Mouse (Mus musculus) stomach, embryonic 14.5 days (tissue): ENCODE results near the gene Cux1. TPM values are rescaled to one million over a fixed set of nuclear protein-coding genes. Genes with fewer than 3 reads are reported as not detected.

Experiments used
- ATAC-seq: fragments of 200-750 bp; cut with Nextera tagmentation; 2 replicates; pipeline ENCODE4 v1.8.0; 2017; ENCODE audit warnings: low read depth, moderate TSS enrichment; ENCODE audit not compliant: insufficient number of reproducible peaks, insufficient read depth, low FRiP score
- H3K27ac ChIP-seq: fragments of 300-500 bp; sonication (generic); 2 replicates; pipeline ENCODE4 v1.5.1; 2014; ENCODE audit warnings: mild to moderate bottlenecking, low read length, moderate library complexity, mixed read lengths
- H3K27me3 ChIP-seq: fragments of 300-500 bp; sonication (generic); 2 replicates; pipeline ENCODE4 v1.6.1; 2014; ENCODE audit warnings: low read length, control low read depth, mixed read lengths; ENCODE audit not compliant: control insufficient read depth, insufficient read depth
- H3K36me3 ChIP-seq: fragments of 300-500 bp; sonication (generic); 2 replicates; pipeline ENCODE4 v1.6.1; 2014; ENCODE audit warnings: mild to moderate bottlenecking, control low read depth, low read length, moderate library complexity, mixed read lengths; ENCODE audit not compliant: control insufficient read depth, insufficient read depth
- H3K4me1 ChIP-seq: fragments of 300-500 bp; sonication (generic); 2 replicates; pipeline ENCODE4 v1.6.1; 2014; ENCODE audit warnings: low read length, control low read depth, mixed read lengths; ENCODE audit not compliant: control insufficient read depth, insufficient read depth
- H3K4me2 ChIP-seq: fragments of 300-500 bp; sonication (generic); replicated peaks from 2 replicates; pipeline ENCODE4 v1.6.1; 2014; ENCODE audit warnings: low read depth, low read length, control low read depth
- H3K4me3 ChIP-seq: fragments of 300-500 bp; sonication (generic); 2 replicates; pipeline ENCODE4 v1.5.1; 2014; ENCODE audit warnings: low read depth, low read length, control low read depth
- H3K9ac ChIP-seq: fragments of 300-500 bp; sonication (generic); replicated peaks from 2 replicates; pipeline ENCODE4 v1.6.1; 2014; ENCODE audit warnings: low read depth, mild to moderate bottlenecking, control low read depth, low read length, moderate library complexity, mixed read lengths
- H3K9me3 ChIP-seq: fragments of 300-500 bp; sonication (generic); 2 replicates; pipeline ENCODE4 v1.6.1; 2016; ENCODE audit warnings: low read depth, low read length, control low read depth; ENCODE audit not compliant: control insufficient read depth
- WGBS: fragments of 180-500 bp; shearing (Covaris S2); extraction: QIAGEN DNeasy Blood & Tissue Kit; methylation state at CpG from one replicate; pipeline ENCODE4 v1.1.7; 2014; 5-methylcytosine and 5-hydroxymethylcytosine counted together
- polyA plus RNA-seq: library from polyadenylated mRNA; unstranded; fragments of >200 nt; fragmentation: Nextera tagmentation; extraction: Ambion mirVana; gene quantifications from 2 replicates; pipeline ENCODE4 v1.2.1, GENCODE M21; 2014

The Cux1 gene
- polyA plus RNA-seq, 1 experiment from 2014 or later = 92.8 TPM

DNA sequence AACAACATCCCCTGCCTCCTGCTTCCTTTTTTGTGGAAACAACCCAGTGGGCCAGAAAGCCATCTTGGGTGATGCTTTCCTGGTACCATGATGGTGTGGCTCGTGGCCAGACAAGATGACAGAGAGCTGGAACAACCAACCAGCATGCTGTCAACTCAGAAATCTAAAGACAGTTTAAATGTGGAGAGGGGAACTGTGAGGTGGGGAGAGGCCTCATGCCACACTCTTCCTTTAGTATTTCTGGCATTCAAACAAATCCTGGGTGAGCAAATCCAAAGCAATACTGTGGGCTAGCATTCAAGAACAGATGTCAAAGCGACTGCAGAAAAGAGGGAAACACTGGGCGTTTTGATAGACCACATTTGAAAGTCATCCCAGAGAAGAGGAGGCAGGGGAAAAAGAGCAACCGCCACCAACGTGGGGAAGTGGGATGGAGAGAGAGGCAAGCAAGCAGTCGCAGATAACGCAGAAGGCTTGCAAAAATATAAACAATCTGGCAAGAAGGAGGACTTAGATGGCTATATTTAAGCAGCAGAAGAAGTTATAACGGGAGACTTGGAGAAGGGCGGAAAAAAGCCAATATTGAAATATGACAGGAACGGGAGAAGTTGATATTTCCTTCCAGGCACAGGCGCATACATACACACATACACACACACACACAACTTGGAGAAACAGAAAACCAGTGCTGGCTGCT is 79.7 kb downstream of the Cux1 start:
- Histone ChIP-seq H3K36me3 (peaks cover 15% of the 10 kb centered on the region), H3K4me2 (no peak overlapping the region), H3K27ac (no peak overlapping the region), H3K4me1 (peaks cover 15% of the 10 kb centered on the region), H3K4me3 (no peak overlapping the region), H3K9me3 (no peaks in the 10 kb centered on the region), H3K9ac (no peak overlapping the region), H3K27me3 (no peaks in the 10 kb centered on the region)
- 39% methylated on average over 11 of the region's 11 CpGs for WGBS
- ATAC-seq = no peak

DNA sequence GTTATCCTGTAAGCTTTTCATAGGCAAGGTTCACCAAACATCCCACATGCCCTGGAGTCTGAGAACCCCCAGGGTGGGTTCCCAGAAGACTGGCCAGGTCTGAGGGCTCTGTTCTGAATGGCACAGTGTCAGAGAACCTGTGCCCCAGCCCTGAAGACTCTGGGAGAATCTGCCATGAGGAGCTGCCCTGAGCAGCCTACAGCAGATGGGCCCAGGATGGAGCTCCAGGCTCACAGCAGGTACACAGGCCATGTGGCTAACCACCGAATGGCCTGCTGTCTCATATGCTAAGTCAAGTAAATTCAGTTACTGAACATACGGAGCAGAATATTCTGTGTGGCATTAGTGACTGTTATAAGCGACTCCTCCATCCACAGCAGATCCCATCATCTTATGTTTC is 80.9 kb downstream of the Cux1 start:
- H3K36me3 ChIP-seq = peaks cover 15% of the 10 kb centered on the region
- H3K4me3 ChIP-seq = no peak overlapping the region
- ATAC-seq = no peak
- H3K27me3 ChIP-seq = no peaks in the 10 kb centered on the region
- WGBS = 94% methylated on average over 3 of the region's 3 CpGs
- no peak overlapping the region for H3K4me2 ChIP-seq
- no peak overlapping the region for H3K27ac ChIP-seq
- no peak overlapping the region for H3K9ac ChIP-seq
- no peaks in the 10 kb centered on the region for H3K9me3 ChIP-seq
- peaks cover 15% of the 10 kb centered on the region for H3K4me1 ChIP-seq

DNA sequence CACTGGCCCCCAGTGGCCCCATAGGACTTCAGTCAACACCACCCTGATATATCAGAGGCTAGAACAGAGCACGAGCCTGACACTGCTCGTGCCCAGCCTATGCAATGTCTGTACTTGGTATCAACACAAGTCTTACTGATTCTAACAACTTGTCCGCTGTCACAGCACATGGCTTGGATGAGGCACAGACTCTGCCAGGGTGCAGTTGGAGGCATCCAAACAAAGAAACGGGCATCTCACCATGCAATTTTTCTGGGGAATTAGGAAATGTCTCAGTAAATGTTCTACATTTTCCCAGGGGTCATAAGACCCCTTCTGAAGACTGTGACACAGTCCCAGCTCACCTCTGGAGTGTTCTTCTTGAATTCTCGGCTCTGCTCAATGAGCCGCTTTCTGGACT is 81.9 kb downstream of the Cux1 start:
- no peaks in the 10 kb centered on the region for H3K9me3 ChIP-seq
- H3K4me1 ChIP-seq = peaks cover 15% of the 10 kb centered on the region

DNA sequence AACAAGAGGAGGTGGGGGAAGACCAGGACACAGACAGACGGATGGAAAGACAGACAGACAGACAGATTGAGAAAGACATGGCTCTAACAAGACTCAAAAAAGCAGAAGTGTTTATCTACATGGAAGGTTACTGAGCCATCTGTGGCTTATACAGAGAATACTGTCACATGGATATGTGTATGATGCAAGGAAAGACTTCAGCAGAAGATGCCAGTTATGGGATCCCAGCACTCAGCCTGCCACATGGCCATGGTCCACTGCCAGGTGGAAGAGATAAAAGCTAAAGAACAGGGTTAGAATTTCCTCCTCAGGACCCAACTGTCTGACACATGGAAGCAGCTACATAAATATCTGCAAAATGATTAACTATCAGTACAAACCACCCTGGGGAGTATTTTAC is 84.9 kb downstream of the Cux1 start:
- H3K36me3 ChIP-seq = peaks cover 15% of the 10 kb centered on the region
- H3K4me1 ChIP-seq = peaks cover 6% of the 10 kb centered on the region; the same call in 1 of the 2 replicates
- H3K27me3 ChIP-seq = no peaks in the 10 kb centered on the region
- ATAC-seq = no peak
- no peak overlapping the region for H3K27ac ChIP-seq
- no peaks in the 10 kb centered on the region for H3K9me3 ChIP-seq
- WGBS = 79% methylated on average over 1 of the region's 1 CpGs
- H3K4me2 ChIP-seq = no peak overlapping the region
- H3K9ac ChIP-seq = no peak overlapping the region
- H3K4me3 ChIP-seq = no peak overlapping the region

More for the DNA sequence above, 81.9 kb downstream of the Cux1 start:
- Histone ChIP-seq H3K36me3 (peaks cover 15% of the 10 kb centered on the region), H3K27ac (no peak overlapping the region), H3K27me3 (no peaks in the 10 kb centered on the region), H3K9ac (no peak overlapping the region), H3K4me2 (no peak overlapping the region), H3K4me3 (no peak overlapping the region)
- no peak for ATAC-seq
- WGBS = 89% methylated on average over 6 of the region's 6 CpGs

DNA sequence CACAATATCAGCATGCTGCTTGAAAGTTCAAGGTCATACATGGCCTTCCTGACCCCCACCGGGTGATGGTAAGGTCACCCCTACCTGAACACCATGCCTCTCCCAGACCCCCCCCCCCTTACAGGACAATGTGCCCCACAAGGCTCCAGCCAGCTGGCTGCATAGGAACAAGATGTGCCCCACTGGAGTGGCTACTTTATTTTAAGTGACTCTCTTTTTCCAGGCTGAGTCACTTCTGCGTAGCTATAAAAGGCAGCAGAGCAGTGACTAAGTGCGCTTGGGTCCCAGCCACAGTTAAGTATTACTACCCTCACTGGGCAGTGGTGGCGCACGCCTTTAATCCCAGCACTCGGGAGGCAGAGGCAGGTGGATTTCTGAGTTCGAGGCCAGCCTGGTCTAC is 86.7 kb downstream of the Cux1 start:
- WGBS = 87% methylated on average over 6 of the region's 7 CpGs

DNA sequence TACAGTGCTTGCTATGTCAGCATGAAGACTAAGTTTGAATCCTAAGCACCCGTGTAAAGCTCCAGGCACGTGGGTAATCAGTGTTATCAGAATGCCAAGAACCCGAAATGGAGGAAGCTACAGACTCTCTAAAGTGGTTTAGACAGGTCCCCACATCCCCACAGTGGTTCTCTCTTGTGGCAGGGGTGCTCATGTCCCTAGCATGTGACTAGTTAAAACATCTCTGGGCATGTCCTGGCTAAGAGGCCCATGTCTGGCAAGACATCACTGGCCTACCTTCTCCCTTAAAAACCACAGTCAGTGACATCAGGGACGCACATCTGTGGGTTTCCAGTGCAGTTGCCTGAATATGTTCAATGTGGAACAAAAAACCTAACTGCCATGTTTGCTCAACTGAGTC is 87.5 kb downstream of the Cux1 start:
- no peak overlapping the region for H3K9ac ChIP-seq
- no peaks in the 10 kb centered on the region for H3K27me3 ChIP-seq
- WGBS = 80% methylated on average over 4 of the region's 4 CpGs
- no peak overlapping the region for H3K27ac ChIP-seq
- H3K36me3 ChIP-seq = peaks cover 13% of the 10 kb centered on the region
- no peak overlapping the region for H3K4me3 ChIP-seq
- no peak overlapping the region for H3K4me2 ChIP-seq
- no peak for ATAC-seq
- peaks cover 8% of the 10 kb centered on the region; the same call in 1 of the 2 replicates for H3K4me1 ChIP-seq
- no peaks in the 10 kb centered on the region for H3K9me3 ChIP-seq

More for the DNA sequence above, 86.7 kb downstream of the Cux1 start:
- Histone ChIP-seq H3K4me3 (no peak overlapping the region), H3K27ac (no peak overlapping the region), H3K36me3 (peaks cover 14% of the 10 kb centered on the region), H3K4me2 (no peak overlapping the region), H3K27me3 (no peaks in the 10 kb centered on the region), H3K9ac (no peak overlapping the region), H3K9me3 (no peaks in the 10 kb centered on the region), H3K4me1 (peaks cover 6% of the 10 kb centered on the region; the same call in 1 of the 2 replicates)
- no peak for ATAC-seq

DNA sequence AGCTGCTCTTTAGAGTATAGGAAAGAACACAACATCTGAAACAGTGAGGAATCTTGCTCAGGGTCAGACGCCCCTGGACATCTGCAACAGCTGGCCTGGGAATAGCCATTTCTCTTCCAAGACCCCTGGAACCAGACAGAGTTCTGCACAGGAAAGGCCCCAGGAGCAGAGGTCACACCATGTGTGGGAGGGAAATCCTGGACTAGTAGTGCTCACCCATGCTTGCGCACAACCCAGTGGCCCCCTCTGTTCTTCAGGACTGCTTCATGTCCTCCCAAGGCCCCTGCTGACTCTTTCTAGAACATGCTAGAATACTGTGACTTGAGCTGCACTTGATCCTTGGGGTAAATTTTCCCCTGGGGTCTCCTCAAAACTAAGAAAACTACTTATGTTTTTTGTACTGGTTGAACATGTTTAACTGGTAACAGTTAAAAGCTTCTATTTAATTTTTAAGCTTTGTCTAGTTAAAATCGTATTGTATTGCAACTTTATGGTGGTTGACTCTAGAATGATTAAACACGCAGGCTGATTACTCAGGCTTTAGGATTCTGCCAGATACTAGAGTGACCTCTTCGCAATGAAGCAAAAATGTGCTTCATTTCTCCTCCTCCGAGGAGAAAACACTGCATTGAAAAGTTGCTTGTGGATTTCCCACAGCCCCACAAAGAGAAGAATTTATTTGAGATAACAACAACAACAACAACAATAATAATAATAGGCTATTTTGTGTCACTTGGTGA is 88.1 kb downstream of the Cux1 start:
- Histone ChIP-seq H3K36me3 (peaks cover 8% of the 10 kb centered on the region), H3K4me2 (no peak overlapping the region), H3K4me3 (no peak overlapping the region), H3K27ac (no peak overlapping the region), H3K9me3 (no peaks in the 10 kb centered on the region), H3K27me3 (no peaks in the 10 kb centered on the region), H3K9ac (no peak overlapping the region), H3K4me1 (peaks cover 8% of the 10 kb centered on the region)
- 62% methylated on average over 6 of the region's 6 CpGs for WGBS
- no peak for ATAC-seq

DNA sequence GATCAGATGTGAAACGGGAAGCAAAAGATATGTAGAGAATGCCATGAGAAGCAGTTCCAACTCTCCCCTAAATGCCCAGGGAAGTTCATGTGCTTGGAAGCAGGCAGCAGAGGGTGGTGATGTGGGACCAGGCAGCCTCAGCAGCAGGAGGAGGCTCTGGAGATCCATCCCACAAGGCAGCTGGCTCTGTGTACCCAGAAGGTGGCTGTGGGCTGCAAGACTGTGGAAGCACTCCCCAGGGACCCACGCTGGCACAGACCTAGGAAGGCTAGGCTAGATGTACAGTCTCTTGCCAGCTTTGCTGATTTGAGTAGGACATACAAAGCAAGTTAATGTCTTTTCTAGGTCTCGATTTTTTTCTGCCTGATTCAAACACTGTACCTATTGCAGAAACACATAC is 91.0 kb downstream of the Cux1 start:
- H3K27ac ChIP-seq = no peak overlapping the region
- H3K4me3 ChIP-seq = no peak overlapping the region
- H3K4me1 ChIP-seq = peaks cover 32% of the 10 kb centered on the region
- H3K9ac ChIP-seq = no peak overlapping the region
- H3K36me3 ChIP-seq = peaks cover 4% of the 10 kb centered on the region; the same call in 1 of the 2 replicates
- 75% methylated on average over 3 of the region's 3 CpGs for WGBS
- H3K27me3 ChIP-seq = no peaks in the 10 kb centered on the region
- H3K9me3 ChIP-seq = no peaks in the 10 kb centered on the region
- no peak overlapping the region for H3K4me2 ChIP-seq
- ATAC-seq = no peak
